Mouse (Mus musculus): ENCODE results near the gene Gm20914. TPM values are rescaled to one million over a fixed set of nuclear protein-coding genes. Genes with fewer than 3 reads are reported as not detected.

Gene Gm20914
- not detected in 2 replicates for polyA plus RNA-seq (2012; rRNA removed)

GRCm38 (mm10) chrY:5725678-5726077 lies at the start of gene Gm20914:
Gene Gm20914 (plus strand): TSS chrY:5725978.

Other genes with a start within 250 kb of the Gm20914 start
- not detected in 2 replicates for gene Gm21854, start 69.0 kb upstream of the Gm20914 start, polyA plus RNA-seq (2012; rRNA removed)
- gene Gm28171, start 67.4 kb downstream of the Gm20914 start, polyA plus RNA-seq (2012; rRNA removed): not detected in 2 replicates
- not detected in 2 replicates for gene Gm21778, start 216.5 kb downstream of the Gm20914 start, polyA plus RNA-seq (2012; rRNA removed)

Measured in central nervous system, embryonic 18 days (tissue).